Mouse (Mus musculus) lung, embryonic 14.5 days (tissue): Measurements from ENCODE around the gene Tspan4. TPM values are rescaled to one million over a fixed set of nuclear protein-coding genes. Genes with fewer than 3 reads are reported as not detected.

Experiments
- ATAC-seq: fragments of 200-750 bp; cut with Nextera tagmentation; 2 replicates; pipeline ENCODE4 v1.8.0; 2017; ENCODE audit warnings: mild to moderate bottlenecking, moderate TSS enrichment, moderate library complexity; ENCODE audit not compliant: insufficient read depth
- DNase-seq: peaks from one replicate; pipeline ENCODE4 v3.0.0-alpha.2; 2015
- H3K27ac ChIP-seq: fragments of 300-500 bp; sonication (generic); 2 replicates; pipeline ENCODE4 v1.5.1; 2014; ENCODE audit warnings: low read depth, mild to moderate bottlenecking, moderate library complexity
- H3K27me3 ChIP-seq: fragments of 300-500 bp; sonication (generic); 2 replicates; pipeline ENCODE4 v1.6.1; 2014; ENCODE audit warnings: low read length, control low read depth; ENCODE audit not compliant: insufficient read depth
- H3K36me3 ChIP-seq: fragments of 300-500 bp; sonication (generic); 2 replicates; pipeline ENCODE4 v1.6.1; 2014; ENCODE audit warnings: control low read depth; ENCODE audit not compliant: insufficient read depth
- H3K4me1 ChIP-seq: fragments of 300-500 bp; sonication (generic); 2 replicates; pipeline ENCODE4 v1.6.1; 2014; ENCODE audit warnings: antibody characterized with exemption, control low read depth; ENCODE audit not compliant: insufficient read depth
- H3K4me2 ChIP-seq: fragments of 300-500 bp; sonication (generic); 2 replicates; pipeline ENCODE4 v1.6.1; 2014; ENCODE audit warnings: mild to moderate bottlenecking
- H3K4me3 ChIP-seq: fragments of 300-500 bp; sonication (generic); 2 replicates; pipeline ENCODE4 v1.5.1; 2014; ENCODE audit warnings: low read depth, low read length
- H3K9ac ChIP-seq: fragments of 300-500 bp; sonication (generic); 2 replicates; pipeline ENCODE4 v1.6.1; 2014
- H3K9me3 ChIP-seq: fragments of 300-500 bp; sonication (generic); 2 replicates; pipeline ENCODE4 v1.6.1; 2016; ENCODE audit warnings: low read depth, low read length, control low read depth
- CTCF ChIP-seq: IDR thresholded peaks from 2 replicates; pipeline ENCODE4 v1.5.1; 2016; ENCODE audit warnings: antibody characterized with exemption, low read depth
- WGBS: fragments of 180-500 bp; shearing (Covaris S2); extraction: QIAGEN DNeasy Blood & Tissue Kit; methylation state at CpG from one replicate; pipeline ENCODE4 v1.1.7; 2014; 5-methylcytosine and 5-hydroxymethylcytosine counted together
- polyA plus RNA-seq: library from polyadenylated mRNA; unstranded; fragments of >200 nt; fragmentation: Nextera tagmentation; extraction: Ambion mirVana; gene quantifications from 2 replicates; pipeline ENCODE4 v1.2.1, GENCODE M21; 2014

Tspan4 gene
- polyA plus RNA-seq, 1 experiment from 2014 or later, result 100.0 TPM

GRCm38 (mm10) chr7:141492738-141493137 lies 17.7 kb downstream of the Tspan4 start:
- Histone ChIP-seq H3K27ac (no peak overlapping the region), H3K4me1 (no peaks in the 10 kb centered on the region), H3K36me3 (peaks cover 53% of the 10 kb centered on the region), H3K27me3 (no peaks in the 10 kb centered on the region), H3K4me2 (no peak overlapping the region), H3K9ac (no peak overlapping the region), H3K4me3 (no peak overlapping the region), H3K9me3 (no peaks in the 10 kb centered on the region)
- 87% methylated on average over 5 of the region's 5 CpGs for WGBS
- DNase-seq (no peak), ATAC-seq (no peak)
- TF ChIP-seq CTCF, result no peak

DNA sequence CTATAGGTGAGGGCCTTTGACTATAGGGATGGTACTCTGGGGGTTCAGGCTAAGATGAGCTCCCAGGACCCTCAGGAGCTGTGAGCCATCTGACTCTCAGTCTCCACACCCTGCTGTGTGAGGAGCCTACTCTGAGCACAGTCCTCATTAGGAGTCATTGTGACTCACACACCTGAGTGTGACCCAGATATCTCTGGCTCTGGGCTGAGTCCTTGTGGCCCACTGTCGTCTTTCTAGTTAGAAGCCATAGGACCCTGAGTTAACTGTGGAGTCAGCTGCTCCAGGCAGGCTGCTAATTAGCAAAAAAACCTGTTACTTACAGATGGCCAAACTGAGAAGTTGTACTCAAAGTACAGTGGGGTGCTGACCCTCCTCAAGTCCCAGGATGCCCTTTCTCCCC lies 18.7 kb downstream of the Tspan4 start:
- Histone ChIP-seq H3K27me3 (no peaks in the 10 kb centered on the region), H3K4me3 (no peak overlapping the region), H3K36me3 (peaks cover 53% of the 10 kb centered on the region), H3K9ac (no peak overlapping the region), H3K4me1 (no peaks in the 10 kb centered on the region), H3K27ac (no peak overlapping the region), H3K9me3 (no peaks in the 10 kb centered on the region), H3K4me2 (no peak overlapping the region)
- TF ChIP-seq CTCF, result no peak
- 70% methylated on average over 1 of the region's 1 CpGs for WGBS
- no peak for DNase-seq
- ATAC-seq, result no peak

GRCm38 (mm10) chr7:141495379-141495778 lies 20.3 kb downstream of the Tspan4 start:
- no peak overlapping the region for H3K27ac ChIP-seq
- no peaks in the 10 kb centered on the region for H3K9me3 ChIP-seq
- ATAC-seq (no peak), DNase-seq (no peak)
- no peak overlapping the region for H3K4me2 ChIP-seq
- H3K4me1 ChIP-seq, result no peaks in the 10 kb centered on the region
- peaks cover 51% of the 10 kb centered on the region for H3K36me3 ChIP-seq
- H3K4me3 ChIP-seq, result no peak overlapping the region
- no peak for TF ChIP-seq CTCF
- H3K27me3 ChIP-seq, result no peaks in the 10 kb centered on the region
- H3K9ac ChIP-seq, result no peak overlapping the region
- 76% methylated on average over 2 of the region's 2 CpGs for WGBS

GRCm38 (mm10) chr7:141495940-141496339 lies 20.9 kb downstream of the Tspan4 start:
- Histone ChIP-seq H3K27me3 (no peaks in the 10 kb centered on the region), H3K4me1 (no peaks in the 10 kb centered on the region)
- WGBS, result 75% methylated on average over 4 of the region's 4 CpGs

GRCm38 (mm10) chr7:141497600-141497999 lies 22.6 kb downstream of the Tspan4 start:
- WGBS, result 91% methylated on average over 3 of the region's 3 CpGs
- no peak for TF ChIP-seq CTCF
- Histone ChIP-seq H3K9me3 (no peaks in the 10 kb centered on the region), H3K27ac (no peak overlapping the region), H3K4me2 (no peak overlapping the region), H3K27me3 (no peaks in the 10 kb centered on the region), H3K4me1 (no peaks in the 10 kb centered on the region), H3K36me3 (peaks cover 30% of the 10 kb centered on the region), H3K4me3 (no peak overlapping the region), H3K9ac (no peak overlapping the region)
- no peak for DNase-seq
- ATAC-seq, result no peak

More at GRCm38 (mm10) chr7:141495940-141496339, 20.9 kb downstream of the Tspan4 start:
- Histone ChIP-seq H3K9me3 (no peaks in the 10 kb centered on the region), H3K27ac (no peak overlapping the region), H3K4me2 (no peak overlapping the region), H3K36me3 (peaks cover 46% of the 10 kb centered on the region), H3K9ac (no peak overlapping the region), H3K4me3 (no peak overlapping the region)
- no peak for DNase-seq
- ATAC-seq, result no peak
- no peak for TF ChIP-seq CTCF

GRCm38 (mm10) chr7:141501820-141502555 lies 26.9 kb downstream of the Tspan4 start:
- no peak for TF ChIP-seq CTCF
- no peaks in the 10 kb centered on the region for H3K27me3 ChIP-seq
- WGBS, result 80% methylated on average over 7 of the region's 7 CpGs

DNA sequence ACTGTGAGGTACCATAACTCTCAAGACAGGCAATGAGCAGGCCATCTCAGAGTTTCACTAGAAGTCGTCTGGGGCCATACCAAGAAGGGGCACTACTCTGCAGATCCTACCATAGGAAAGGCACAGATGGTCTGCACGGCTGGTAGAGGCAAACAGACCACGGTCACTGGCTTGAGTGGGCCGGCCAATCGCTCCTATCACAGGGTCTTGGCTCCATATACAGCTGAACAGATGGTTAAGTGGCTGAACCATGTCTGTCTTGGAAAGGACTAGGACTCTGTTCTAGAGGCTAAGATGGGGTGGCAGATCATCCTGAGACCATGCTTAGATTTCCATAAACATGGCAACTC lies 27.5 kb downstream of the Tspan4 start:
- WGBS, result 92% methylated on average over 5 of the region's 5 CpGs
- H3K9me3 ChIP-seq, result no peaks in the 10 kb centered on the region
- H3K9ac ChIP-seq, result no peak overlapping the region
- TF ChIP-seq CTCF, result no peak
- ATAC-seq (no peak), DNase-seq (no peak)
- H3K27ac ChIP-seq, result no peak overlapping the region
- H3K4me3 ChIP-seq, result no peak overlapping the region
- H3K4me1 ChIP-seq, result no peaks in the 10 kb centered on the region
- 0 out of 2 replicates have a peak, but pooled peaks cover 4% of the 10 kb centered on the region for H3K36me3 ChIP-seq
- H3K4me2 ChIP-seq, result no peak overlapping the region
- H3K27me3 ChIP-seq, result no peaks in the 10 kb centered on the region

More at GRCm38 (mm10) chr7:141501820-141502555, 26.9 kb downstream of the Tspan4 start:
- Histone ChIP-seq H3K27ac (no peak overlapping the region), H3K4me1 (no peaks in the 10 kb centered on the region), H3K9me3 (no peaks in the 10 kb centered on the region), H3K36me3 (0 out of 2 replicates have a peak, but pooled peaks cover 4% of the 10 kb centered on the region), H3K4me2 (no peak overlapping the region), H3K9ac (no peak overlapping the region), H3K4me3 (no peak overlapping the region)
- ATAC-seq (no peak), DNase-seq (no peak)
